Mouse (Mus musculus) c-Kit-negative CD71-positive TER-119-positive erythroid progenitor cells, embryonic 14.5 days (primary cell): Measurements from ENCODE around the gene Ephb2.

Source experiments
- DNase-seq: peaks from one replicate; pipeline ENCODE4 v3.0.0-alpha.2; 2013; ENCODE audit warnings: low read depth, low spot score

Gene Ephb2

GRCm38 (mm10) chr4:136835621-136836386, at the start of gene Ephb2:
Gene Ephb2, minus strand, starts transcription at chr4:136835988.
- no peak for DNase-seq

- no peak for DNase-seq
These were observed 42.8 kb upstream of the Ephb2 start for GRCm38 (mm10) chr4:136878601-136879000.

GRCm38 (mm10) chr4:136878171-136878570, 42.4 kb upstream of the Ephb2 start:
- no peak for DNase-seq

GRCm38 (mm10) chr4:136876971-136877370, 41.2 kb upstream of the Ephb2 start:
- DNase-seq = no peak

- DNase-seq = no peak
These were observed 39.2 kb upstream of the Ephb2 start for GRCm38 (mm10) chr4:136875012-136875411.

- DNase-seq = no peak
These were observed 32.6 kb upstream of the Ephb2 start for GRCm38 (mm10) chr4:136868371-136868770.

GRCm38 (mm10) chr4:136867690-136868345, 32.0 kb upstream of the Ephb2 start:
- no peak for DNase-seq

GRCm38 (mm10) chr4:136865531-136865930, 29.7 kb upstream of the Ephb2 start:
- no peak for DNase-seq

- no peak for DNase-seq
These were observed 29.1 kb upstream of the Ephb2 start for GRCm38 (mm10) chr4:136864751-136865470.

GRCm38 (mm10) chr4:136863517-136863916, 27.7 kb upstream of the Ephb2 start:
- no peak for DNase-seq

GRCm38 (mm10) chr4:136862411-136862810, 26.6 kb upstream of the Ephb2 start:
- DNase-seq = no peak

- DNase-seq = no peak
These were observed 26.0 kb upstream of the Ephb2 start for GRCm38 (mm10) chr4:136861806-136862205.

- DNase-seq = no peak
These were observed 24.2 kb upstream of the Ephb2 start for GRCm38 (mm10) chr4:136860022-136860421.

- no peak for DNase-seq
These were observed 19.3 kb upstream of the Ephb2 start for GRCm38 (mm10) chr4:136855081-136855480.

GRCm38 (mm10) chr4:136852989-136853388, 17.2 kb upstream of the Ephb2 start:
- DNase-seq = no peak

- no peak for DNase-seq
These were observed 16.3 kb upstream of the Ephb2 start for GRCm38 (mm10) chr4:136852119-136852518.

- DNase-seq = no peak
These were observed 12.8 kb upstream of the Ephb2 start for GRCm38 (mm10) chr4:136848565-136848964.

- DNase-seq = no peak
These were observed 11.4 kb upstream of the Ephb2 start for GRCm38 (mm10) chr4:136847166-136847565.

- DNase-seq = no peak
These were observed 7.0 kb upstream of the Ephb2 start for GRCm38 (mm10) chr4:136842802-136843201.

GRCm38 (mm10) chr4:136842033-136842432, 6.2 kb upstream of the Ephb2 start:
- no peak for DNase-seq

- DNase-seq = peak; percentile 35
These were observed 5.3 kb upstream of the Ephb2 start for GRCm38 (mm10) chr4:136841056-136841455.

- no peak for DNase-seq
These were observed 2.7 kb upstream of the Ephb2 start for GRCm38 (mm10) chr4:136838462-136838861.
